In genomic region chr19:58450716-58451115, GRCm38 (mm10) we compare ENCODE assay signal across 12 mouse cellular contexts. TPM values are rescaled to one million over a fixed set of nuclear protein-coding genes. Genes with fewer than 3 reads are reported as not detected.
DNase-seq lines count a peak whose midpoint lies in the region; ATAC-seq lines count a peak whose summit lies in the region.
"Had no signal": no experiment of that assay in that cellular context is flagged by ENCODE, and none has a peak within 500 bp of the region (broad histone marks: within the 10 kb centered on the region; RNA-seq: fewer than 3 reads in every experiment).

No protein-coding gene starts in this region.

- H3K9ac ChIP-seq in forebrain, embryonic 13.5 days = no peak overlapping the region
- H3K9ac ChIP-seq in forebrain, embryonic 15.5 days (replicated peaks) = no peak overlapping the region
- H3K9ac ChIP-seq in midbrain, embryonic 13.5 days (replicated peaks) = no peak overlapping the region
- H3K9ac ChIP-seq in hindbrain, embryonic 13.5 days = peak overlapping the region; percentile 49; the same call in 1 of the 2 replicates
- peak overlapping the region; percentile 47 for H3K9ac ChIP-seq in neural tube, embryonic 13.5 days
- H3K9ac ChIP-seq: forebrain, postnatal 0 days had no signal

- H3K27me3 ChIP-seq in forebrain, embryonic 13.5 days = peaks cover 46% of the 10 kb centered on the region
- H3K27me3 ChIP-seq in forebrain, embryonic 15.5 days = peaks cover 22% of the 10 kb centered on the region
- H3K27me3 ChIP-seq in midbrain, embryonic 13.5 days = peaks cover 27% of the 10 kb centered on the region
- H3K27me3 ChIP-seq in midbrain, embryonic 10.5 days (ENCODE audit: low read depth, poor library complexity, severe bottlenecking) = peaks cover 52% of the 10 kb centered on the region
- 0 out of 2 replicates have a peak, but pooled peaks cover 3% of the 10 kb centered on the region for H3K27me3 ChIP-seq in hindbrain, embryonic 13.5 days
- H3K27me3 ChIP-seq in neural tube, embryonic 13.5 days = no peaks in the 10 kb centered on the region

- peaks cover 54% of the 10 kb centered on the region for H3K4me1 ChIP-seq in forebrain, embryonic 13.5 days
- peaks cover 34% of the 10 kb centered on the region for H3K4me1 ChIP-seq in forebrain, embryonic 15.5 days
- H3K4me1 ChIP-seq in midbrain, embryonic 13.5 days (replicated peaks) = peaks cover 51% of the 10 kb centered on the region
- peaks cover 39% of the 10 kb centered on the region for H3K4me1 ChIP-seq in midbrain, embryonic 10.5 days
- peaks cover 67% of the 10 kb centered on the region for H3K4me1 ChIP-seq in hindbrain, embryonic 13.5 days (replicated peaks)
- H3K4me1 ChIP-seq in neural tube, embryonic 13.5 days (replicated peaks) = peaks cover 78% of the 10 kb centered on the region

- no peaks in the 10 kb centered on the region for H3K36me3 ChIP-seq in forebrain, embryonic 13.5 days (ENCODE audit: poor library complexity, severe bottlenecking)
- no peaks in the 10 kb centered on the region for H3K36me3 ChIP-seq in forebrain, embryonic 15.5 days
- H3K36me3 ChIP-seq in midbrain, embryonic 13.5 days = no peaks in the 10 kb centered on the region
- H3K36me3 ChIP-seq in midbrain, embryonic 10.5 days = 0 out of 2 replicates have a peak, but pooled peaks cover 5% of the 10 kb centered on the region
- H3K36me3 ChIP-seq in hindbrain, embryonic 13.5 days = peaks cover 11% of the 10 kb centered on the region
- peaks cover 11% of the 10 kb centered on the region for H3K36me3 ChIP-seq in neural tube, embryonic 13.5 days

- H3K27ac ChIP-seq in forebrain, embryonic 13.5 days = no peak overlapping the region
- no peak overlapping the region for H3K27ac ChIP-seq in forebrain, embryonic 15.5 days (replicated peaks)
- H3K27ac ChIP-seq in midbrain, embryonic 13.5 days = no peak overlapping the region
- H3K27ac ChIP-seq in midbrain, embryonic 10.5 days (replicated peaks) = no peak overlapping the region
- H3K27ac ChIP-seq in hindbrain, embryonic 13.5 days = peak overlapping the region; percentile 62
- H3K27ac ChIP-seq in neural tube, embryonic 13.5 days (replicated peaks) = peak overlapping the region; percentile 93

- no peak for DNase-seq in midbrain, embryonic 10.5 days (ENCODE audit: low spot score)
- DNase-seq in frontal cortex, postnatal 14 days (ENCODE audit: low spot score in 2 of 2) = no peak
- DNase-seq in embryo, embryonic 9.5 days (ENCODE audit: extremely low spot score) = no peak
- DNase-seq: B cell, adult 2 months; forebrain, postnatal 0 days; heart, adult 18-20 months had no signal

- peak overlapping the region; percentile 17; the same call in 1 of the 2 replicates for H3K4me2 ChIP-seq in forebrain, embryonic 13.5 days
- H3K4me2 ChIP-seq in forebrain, embryonic 15.5 days (replicated peaks) = no peak overlapping the region
- peak overlapping the region; percentile 90 for H3K4me2 ChIP-seq in midbrain, embryonic 13.5 days (replicated peaks)
- peak overlapping the region; percentile 93 for H3K4me2 ChIP-seq in hindbrain, embryonic 13.5 days
- peak overlapping the region; percentile 92 for H3K4me2 ChIP-seq in neural tube, embryonic 13.5 days

- ATAC-seq in forebrain, embryonic 13.5 days = no peak
- ATAC-seq in forebrain, embryonic 15.5 days (replicated peaks) = no peak
- ATAC-seq in midbrain, embryonic 13.5 days = peak; percentile 55; the same call in 1 of the 2 replicates
- ATAC-seq in hindbrain, embryonic 13.5 days (ENCODE audit: low FRiP score) = no peak
- ATAC-seq in neural tube, embryonic 13.5 days (ENCODE audit: low read depth) = 0 out of 2 replicates have a peak, but pooled peaks have one; percentile 32
- ATAC-seq: forebrain, postnatal 0 days; intestine, embryonic 16.5 days had no signal

- H3K9me3 ChIP-seq in forebrain, embryonic 13.5 days (replicated peaks) = no peaks in the 10 kb centered on the region
- H3K9me3 ChIP-seq in forebrain, embryonic 15.5 days = no peaks in the 10 kb centered on the region
- no peaks in the 10 kb centered on the region for H3K9me3 ChIP-seq in midbrain, embryonic 13.5 days
- no peaks in the 10 kb centered on the region for H3K9me3 ChIP-seq in midbrain, embryonic 10.5 days (replicated peaks)
- no peaks in the 10 kb centered on the region for H3K9me3 ChIP-seq in hindbrain, embryonic 13.5 days
- no peaks in the 10 kb centered on the region for H3K9me3 ChIP-seq in neural tube, embryonic 13.5 days

- no peak overlapping the region for H3K4me3 ChIP-seq in forebrain, embryonic 13.5 days
- H3K4me3 ChIP-seq in forebrain, embryonic 15.5 days = no peak overlapping the region
- H3K4me3 ChIP-seq in midbrain, embryonic 13.5 days (replicated peaks) = peak overlapping the region; percentile 4; the same call in 1 of the 2 replicates
- H3K4me3 ChIP-seq in midbrain, embryonic 10.5 days = no peak overlapping the region
- H3K4me3 ChIP-seq in hindbrain, embryonic 13.5 days = peak overlapping the region; percentile 59
- H3K4me3 ChIP-seq in neural tube, embryonic 13.5 days = peak overlapping the region; percentile 67

- 21% methylated on average over 5 of the region's 5 CpGs for WGBS in forebrain, embryonic 13.5 days
- 22% methylated on average over 5 of the region's 5 CpGs for WGBS in forebrain, embryonic 15.5 days
- 28% methylated on average over 5 of the region's 5 CpGs for WGBS in midbrain, embryonic 13.5 days
- WGBS in midbrain, embryonic 10.5 days = 77% methylated on average over 5 of the region's 5 CpGs
- WGBS in hindbrain, embryonic 13.5 days = 30% methylated on average over 5 of the region's 5 CpGs
- 19% methylated on average over 5 of the region's 5 CpGs for WGBS in neural tube, embryonic 13.5 days

RNA-seq across cellular contexts. Expression of gene Gfra1, which starts 5.0 kb away (rescaled TPM):
- 15.2 and 15.4 TPM in 2 replicates for polyA plus RNA-seq in forebrain, embryonic 13.5 days (2015; fragmentation: Nextera tagmentation; extraction: Ambion mirVana)
- 12.1 and 12.6 TPM in 2 replicates for polyA plus RNA-seq in forebrain, embryonic 15.5 days (2015; fragmentation: Nextera tagmentation; extraction: Ambion mirVana)
- polyA plus RNA-seq in midbrain, embryonic 13.5 days (2015; fragmentation: Nextera tagmentation; extraction: Ambion mirVana) = 42.5 and 47.9 TPM in 2 replicates
- polyA plus RNA-seq in midbrain, embryonic 10.5 days (2016; fragmentation: Nextera tagmentation; extraction: Ambion mirVana) = 22.1 and 34.3 TPM in 2 replicates
- polyA plus RNA-seq in hindbrain, embryonic 13.5 days (2015; fragmentation: Nextera tagmentation; extraction: Ambion mirVana) = 65.7 and 67.6 TPM in 2 replicates
- 72.7 and 83.3 TPM in 2 replicates for polyA plus RNA-seq in neural tube, embryonic 13.5 days (2015; fragmentation: Nextera tagmentation; extraction: Ambion mirVana)

Comparison
In these comparisons a context has a peak if more than half of its experiments do, and no peak if none do; other contexts are left out.
1. H3K4me3 ChIP-seq: peak in midbrain, embryonic 13.5 days (single experiment), hindbrain, embryonic 13.5 days (single experiment) and neural tube, embryonic 13.5 days (single experiment); none in forebrain, embryonic 13.5 days (single experiment), forebrain, embryonic 15.5 days (single experiment) and midbrain, embryonic 10.5 days (single experiment).
2. ATAC-seq: peak in midbrain, embryonic 13.5 days (single experiment) and neural tube, embryonic 13.5 days (single experiment); none in forebrain, embryonic 13.5 days (single experiment), forebrain, embryonic 15.5 days (single experiment) and hindbrain, embryonic 13.5 days (single experiment).
3. H3K27ac ChIP-seq: peak in hindbrain, embryonic 13.5 days (single experiment) and neural tube, embryonic 13.5 days (single experiment); none in forebrain, embryonic 13.5 days (single experiment), forebrain, embryonic 15.5 days (single experiment), midbrain, embryonic 13.5 days (single experiment) and midbrain, embryonic 10.5 days (single experiment).
4. H3K9ac ChIP-seq: peak in hindbrain, embryonic 13.5 days (single experiment) and neural tube, embryonic 13.5 days (single experiment); none in forebrain, embryonic 13.5 days (single experiment), forebrain, embryonic 15.5 days (single experiment) and midbrain, embryonic 13.5 days (single experiment).